Mouse (Mus musculus) cerebellum, postnatal 4 days (tissue): ENCODE data around the gene Gm20479.

Experiments used
- DNase-seq, 2 experiments: peaks; one replicate each; pipeline ENCODE4 v3.0.0; 2022; ENCODE audit warnings: low spot score in 2 of 2, mixed read lengths in 1 of 2

Gene Gm20479

DNA sequence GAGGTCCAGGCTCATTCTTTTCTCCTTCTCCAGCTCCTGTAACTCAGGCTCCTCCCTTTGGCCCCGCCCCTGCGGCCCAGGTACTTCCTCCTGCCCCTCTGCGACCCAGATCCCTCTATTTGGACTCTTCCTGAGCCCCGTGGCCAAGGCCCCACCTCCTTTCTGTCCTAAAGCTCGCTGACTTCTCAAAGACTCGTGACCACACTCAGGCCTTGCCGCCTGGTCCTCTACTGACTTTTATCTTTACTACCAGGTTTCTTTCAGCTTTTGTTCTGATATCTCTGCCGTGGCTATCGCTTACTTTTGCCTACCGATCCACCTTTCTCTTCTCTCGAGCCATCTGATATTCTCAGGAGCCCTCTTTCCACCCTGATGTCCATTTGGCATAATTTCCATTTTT, 10.8 kb upstream of the Gm20479 start:
- no peak for DNase-seq

DNA sequence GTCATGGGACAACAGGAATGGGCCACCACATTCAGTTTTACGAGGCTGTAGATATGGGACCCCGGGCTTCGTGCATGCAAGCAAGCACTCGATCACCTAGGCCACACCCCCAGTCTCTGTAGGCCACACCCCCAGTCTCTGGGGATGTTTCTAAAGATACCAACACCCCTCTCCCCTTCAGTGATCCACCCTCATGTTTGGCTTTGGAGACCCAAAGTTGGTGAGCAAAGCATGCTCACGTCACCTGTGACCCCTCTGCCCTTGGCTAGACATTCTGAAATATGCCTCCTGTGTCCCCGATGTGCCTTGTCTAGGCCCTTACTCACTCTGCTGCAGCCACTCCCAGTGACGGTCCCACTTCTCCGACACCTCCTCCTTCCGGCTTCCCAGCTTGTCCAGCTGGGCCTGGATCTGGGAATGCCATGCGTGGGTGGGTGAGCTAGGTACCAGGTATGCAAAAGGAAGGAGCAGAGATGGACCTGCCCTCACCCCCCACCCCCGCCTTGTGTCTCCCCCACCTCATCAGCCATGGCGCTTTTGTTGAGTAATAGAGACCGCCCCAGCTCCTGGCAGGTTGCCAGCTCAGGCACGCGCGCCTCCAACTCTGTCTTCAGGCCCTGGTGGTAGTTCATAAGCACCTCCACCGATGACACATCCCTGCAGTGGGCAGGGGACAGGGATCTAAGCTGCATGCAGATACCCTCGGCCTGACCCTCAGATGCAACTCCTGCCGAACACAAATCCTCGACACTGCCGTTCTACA, 9.0 kb upstream of the Gm20479 start:
- no peak for DNase-seq

GRCm38 (mm10) chr7:27364379-27364778, 7.2 kb upstream of the Gm20479 start:
- no peak for DNase-seq

DNA sequence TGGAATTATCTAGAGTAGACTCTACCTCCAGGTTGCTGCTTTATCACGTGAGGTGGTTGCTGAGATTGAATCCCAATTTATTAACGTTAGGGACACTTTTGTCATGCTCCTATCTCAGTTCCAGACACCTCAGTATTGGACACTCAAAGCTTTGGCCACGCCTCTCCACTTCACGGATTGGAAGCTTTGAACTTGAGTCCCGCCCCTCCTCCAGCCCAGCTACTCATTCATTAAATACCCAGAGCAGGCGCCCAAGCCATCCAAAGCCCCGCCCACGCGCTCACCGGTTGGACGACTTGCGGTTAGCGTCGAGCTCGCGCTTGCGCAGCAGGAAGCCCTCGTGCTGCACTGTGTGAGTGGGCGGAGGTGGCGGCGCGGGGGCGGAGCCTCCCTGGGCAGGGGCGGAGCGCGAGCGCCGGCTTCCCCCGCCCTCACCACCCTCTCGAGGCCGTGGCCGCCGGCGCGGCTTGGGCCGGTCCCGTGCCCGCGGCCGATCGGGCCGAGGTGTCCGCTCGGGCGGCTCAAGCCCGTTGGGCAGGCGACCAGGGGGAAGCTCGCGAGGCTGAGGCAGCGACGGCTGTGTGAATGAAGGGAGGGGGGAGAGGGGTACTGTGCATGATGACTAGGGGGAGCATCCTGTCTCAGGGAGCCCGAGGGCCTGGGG, 4.2 kb upstream of the Gm20479 start:
- DNase-seq, result peak; percentile 96 to 99

- DNase-seq, result no peak
These were observed 3.5 kb upstream of the Gm20479 start for GRCm38 (mm10) chr7:27360749-27361148.

DNA sequence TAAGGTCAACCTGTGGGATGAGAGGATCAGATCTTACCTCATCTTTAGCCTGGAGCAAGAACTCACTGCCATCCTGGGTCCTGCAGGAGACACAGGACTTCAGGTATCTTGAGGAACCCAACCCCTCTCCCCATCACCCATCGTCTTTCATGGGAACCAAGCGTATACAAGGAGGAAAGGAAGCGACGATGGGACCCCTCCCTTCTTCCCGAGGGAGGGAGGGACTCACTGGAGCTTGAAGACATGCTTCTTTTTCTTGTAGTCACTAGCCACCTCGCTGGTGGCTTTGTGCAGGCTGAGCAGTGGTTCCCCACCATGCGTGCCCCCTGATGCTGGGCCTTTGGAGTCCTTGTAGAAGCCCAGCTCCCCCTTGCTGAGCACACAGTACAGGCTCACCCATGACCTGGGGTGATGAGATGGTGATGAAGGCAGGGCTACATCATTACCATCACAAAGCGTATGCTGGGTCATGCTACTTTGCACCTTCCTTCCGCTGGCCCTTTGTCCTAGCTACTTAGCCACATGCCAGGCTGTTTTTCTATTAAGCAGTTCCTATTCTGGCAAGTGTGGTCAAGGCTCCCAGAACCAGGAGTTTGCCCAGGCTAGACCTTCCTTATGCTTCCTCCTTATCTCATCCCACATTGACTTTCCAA, 2.6 kb upstream of the Gm20479 start:
- DNase-seq, result no peak

- no peak for DNase-seq
These were observed 1.9 kb upstream of the Gm20479 start for GRCm38 (mm10) chr7:27359162-27359561.

DNA sequence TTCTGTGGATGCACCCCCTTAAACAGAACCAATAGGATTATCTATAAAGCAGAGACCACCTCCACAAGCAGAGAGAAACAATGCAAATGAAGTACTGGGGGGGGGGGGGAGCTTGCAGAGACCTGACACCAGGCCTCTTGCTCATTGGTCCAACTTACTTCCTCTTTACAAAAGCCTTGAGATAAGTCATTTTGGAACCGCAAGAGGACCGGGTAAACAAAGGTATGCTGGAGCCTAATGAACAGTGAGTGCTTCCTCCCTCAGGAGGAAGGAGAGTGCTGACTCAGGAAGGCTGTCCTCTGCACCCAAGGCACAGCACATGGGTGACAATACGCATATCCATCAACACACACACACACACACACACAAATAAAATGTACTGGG, 368 bp upstream of the Gm20479 start:
- no peak for DNase-seq

DNA sequence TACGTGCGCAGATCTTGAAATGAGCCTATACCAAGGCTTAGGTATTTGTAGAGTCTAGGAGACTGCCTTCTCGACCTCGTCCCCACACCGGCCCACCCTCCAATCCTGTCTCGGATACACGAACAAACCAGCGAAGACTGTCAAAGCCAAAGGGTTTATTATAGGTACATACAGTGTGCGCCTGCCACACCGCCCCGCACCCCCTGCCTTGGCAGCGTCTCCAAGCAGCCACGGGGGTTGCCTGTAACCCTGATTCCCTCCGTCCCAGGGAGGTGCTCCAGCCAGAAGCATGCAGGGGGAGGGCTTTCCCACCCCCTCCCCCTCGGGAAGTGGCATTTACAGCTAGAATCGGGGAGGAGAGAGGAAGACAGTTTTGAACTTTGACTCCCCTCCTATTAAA, 971 bp downstream of the Gm20479 start:
- no peak for DNase-seq

- DNase-seq, result peak; percentile 67 to 82
These were observed 1.4 kb downstream of the Gm20479 start, which contains the start of gene Shkbp1 for GRCm38 (mm10) chr7:27355745-27356240. Gene Shkbp1 (minus strand): TSS chr7:27356019.

DNA sequence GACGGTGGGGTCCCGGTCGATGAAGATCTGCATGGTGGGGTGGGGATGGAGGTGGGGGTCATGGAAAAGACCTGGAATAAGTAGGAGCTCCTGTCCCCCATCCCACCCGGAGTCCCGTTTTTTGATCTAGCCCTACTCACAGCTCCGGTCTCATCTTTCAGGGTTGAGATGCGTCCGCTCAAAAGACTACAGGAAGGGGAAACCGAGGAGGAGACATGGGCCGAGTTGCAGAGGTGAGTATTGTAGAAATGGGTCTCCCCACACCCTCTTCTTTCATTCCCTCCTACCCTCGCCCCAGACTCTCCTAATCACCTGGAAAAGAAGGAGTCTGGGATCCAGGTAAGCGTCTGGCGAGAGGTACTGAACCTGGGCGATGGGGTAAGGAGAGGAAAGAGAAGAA, 2.0 kb downstream of the Gm20479 start:
- DNase-seq, result no peak

DNA sequence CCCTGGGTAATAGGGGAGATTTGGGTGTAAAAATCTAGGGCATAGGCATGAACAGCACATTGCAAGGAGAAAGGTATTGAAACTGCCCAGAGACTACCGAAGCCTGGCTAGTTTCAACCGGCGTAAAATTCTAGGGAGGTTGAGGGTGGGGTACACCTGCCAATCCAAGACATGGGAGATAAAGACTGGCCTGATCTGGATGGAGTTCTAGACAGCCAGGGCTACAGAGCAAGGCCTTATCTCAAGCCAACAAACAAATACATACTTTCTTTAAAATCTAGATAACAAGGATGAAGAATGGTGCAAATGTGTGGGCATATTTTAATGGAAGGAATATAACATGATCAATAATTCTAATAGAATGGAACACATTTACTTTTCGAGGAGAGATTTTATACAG, 2.4 kb downstream of the Gm20479 start:
- no peak for DNase-seq

GRCm38 (mm10) chr7:27354144-27354543, 3.1 kb downstream of the Gm20479 start:
- no peak for DNase-seq

DNA sequence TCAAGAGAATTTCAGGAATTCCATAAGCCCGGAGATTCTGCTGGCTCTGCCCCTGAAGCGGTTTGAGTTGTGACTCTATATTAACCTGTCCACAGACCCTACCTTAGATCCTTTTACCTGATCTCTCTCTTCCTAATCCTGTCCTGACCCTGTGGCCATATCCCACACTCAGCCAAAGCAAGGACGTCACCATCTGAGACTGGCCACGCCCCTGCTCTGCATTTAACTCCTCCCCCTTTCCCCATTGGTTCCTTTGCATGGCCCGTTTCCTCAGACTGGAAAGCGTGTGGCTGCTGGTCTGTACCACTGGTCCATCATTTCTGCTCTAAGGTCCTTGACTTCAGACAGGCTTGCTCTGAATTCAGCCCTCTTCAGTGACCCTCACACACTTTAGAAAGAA, 11.8 kb downstream of the Gm20479 start:
- no peak for DNase-seq

GRCm38 (mm10) chr7:27342595-27342994, 14.6 kb downstream of the Gm20479 start:
- no peak for DNase-seq

- no peak for DNase-seq
These were observed 17.7 kb downstream of the Gm20479 start for GRCm38 (mm10) chr7:27339519-27339918.

DNA sequence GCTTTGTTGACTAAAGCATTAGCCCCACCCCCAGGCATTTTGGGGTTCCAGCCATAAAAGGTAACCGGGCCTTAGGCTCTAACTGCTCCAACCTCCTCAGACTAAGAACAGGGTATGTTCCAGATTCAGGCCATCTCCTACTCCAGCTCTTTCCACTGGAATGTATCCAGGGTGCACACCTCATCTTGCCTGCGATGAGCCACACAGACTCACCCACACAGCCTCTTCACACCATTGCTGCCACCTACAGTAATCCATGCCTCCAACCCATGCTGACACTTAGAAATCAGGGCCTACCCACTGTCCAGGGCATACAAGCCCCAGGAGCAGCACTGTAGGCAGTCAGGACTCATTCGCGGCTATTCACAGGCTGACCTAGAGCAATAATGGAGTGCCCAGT, 18.1 kb downstream of the Gm20479 start:
- no peak for DNase-seq

DNA sequence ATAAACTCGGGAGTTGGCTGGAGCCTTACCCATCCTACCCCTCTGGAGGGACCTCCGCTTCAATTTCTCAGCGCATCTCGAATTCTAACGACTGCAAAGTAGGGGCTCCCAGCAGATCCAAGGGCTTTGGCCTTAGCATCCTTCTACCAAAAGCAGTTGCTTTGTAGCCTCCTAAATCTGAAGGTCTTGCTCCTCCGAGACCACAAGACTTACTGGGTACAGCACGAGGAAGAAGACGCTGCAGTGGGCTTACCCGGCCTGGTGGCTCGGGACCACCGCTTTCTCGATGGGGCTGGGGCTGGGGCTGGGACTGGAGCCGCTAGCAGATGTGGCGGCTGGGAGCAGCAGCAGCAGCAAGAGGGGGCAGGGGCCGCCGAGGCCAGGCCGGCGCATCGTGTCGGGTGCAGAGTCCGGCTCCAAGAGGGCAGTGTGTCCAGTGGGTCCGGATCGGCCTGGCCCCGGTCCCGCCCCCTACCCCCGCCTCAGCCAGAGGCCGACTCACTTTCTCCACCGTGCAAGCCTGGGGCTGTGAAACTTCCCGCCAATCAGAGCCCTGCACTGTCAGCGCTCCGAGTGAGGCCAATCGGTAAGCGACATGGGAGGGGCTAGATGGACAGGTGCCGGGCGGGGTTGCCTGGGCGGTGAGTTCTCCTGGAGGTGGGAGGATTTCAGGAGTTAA, 19.9 kb downstream of the Gm20479 start, which contains the start of gene Ltbp4:
TSS of gene Ltbp4 (minus strand) at position 518 of the 679 bp plus-strand sequence.
- DNase-seq, result no peak

GRCm38 (mm10) chr7:27335928-27336823, 21.0 kb downstream of the Gm20479 start:
- peak; percentile 91 to 93 for DNase-seq

- no peak for DNase-seq
These were observed 22.1 kb downstream of the Gm20479 start for GRCm38 (mm10) chr7:27335011-27335720.
